Mouse (Mus musculus) embryonic facial prominence, embryonic 15.5 days (tissue): ENCODE measurements around the gene Gm20388. TPM values are rescaled to one million over a fixed set of nuclear protein-coding genes. Genes with fewer than 3 reads are reported as not detected.

Source experiments
- ATAC-seq: fragments of 200-750 bp; cut with Nextera tagmentation; 2 replicates; pipeline ENCODE4 v1.8.0; 2017; ENCODE audit warnings: low read depth, moderate TSS enrichment; ENCODE audit not compliant: insufficient number of reproducible peaks, low FRiP score, low TSS enrichment
- H3K27ac ChIP-seq: fragments of 300-500 bp; sonication (generic); replicated peaks from 2 replicates; pipeline ENCODE4 v1.5.1; 2015; ENCODE audit warnings: mild to moderate bottlenecking, inconsistent platforms
- H3K27me3 ChIP-seq: fragments of 300-500 bp; sonication (generic); 2 replicates; pipeline ENCODE4 v1.6.1; 2015; ENCODE audit warnings: inconsistent platforms
- H3K36me3 ChIP-seq: fragments of 300-500 bp; sonication (generic); 2 replicates; pipeline ENCODE4 v1.6.1; 2015; ENCODE audit warnings: mild to moderate bottlenecking, inconsistent platforms
- H3K4me1 ChIP-seq: fragments of 300-500 bp; sonication (generic); 2 replicates; pipeline ENCODE4 v1.6.1; 2015; ENCODE audit warnings: inconsistent platforms
- H3K4me2 ChIP-seq: fragments of 300-500 bp; sonication (generic); replicated peaks from 2 replicates; pipeline ENCODE4 v1.6.1; 2015; ENCODE audit warnings: mild to moderate bottlenecking, inconsistent platforms
- H3K4me3 ChIP-seq: fragments of 300-500 bp; sonication (generic); replicated peaks from 2 replicates; pipeline ENCODE4 v1.5.1; 2015; ENCODE audit warnings: mild to moderate bottlenecking, inconsistent platforms
- H3K9ac ChIP-seq: fragments of 300-500 bp; sonication (generic); 2 replicates; pipeline ENCODE4 v1.6.1; 2015; ENCODE audit warnings: inconsistent platforms
- H3K9me3 ChIP-seq: fragments of 300-500 bp; sonication (generic); replicated peaks from 2 replicates; pipeline ENCODE4 v1.6.1; 2016; ENCODE audit warnings: inconsistent platforms
- WGBS: fragments of 180-500 bp; shearing (Covaris S2); methylation state at CpG from one replicate; pipeline ENCODE4 v1.1.7; 2015; 5-methylcytosine and 5-hydroxymethylcytosine counted together
- polyA plus RNA-seq: library from polyadenylated mRNA; unstranded; fragments of >200 nt; fragmentation: Nextera tagmentation; extraction: Ambion mirVana; gene quantifications from 2 replicates; pipeline ENCODE4 v1.2.1, GENCODE M21; 2015

Gene Gm20388
- polyA plus RNA-seq, 1 experiment from 2014 or later, result 8.0 TPM

GRCm38 (mm10) chr8:121033299-121034013 is 1122.8 kb downstream of the Gm20388 start:
- no peak overlapping the region for H3K4me3 ChIP-seq
- H3K9me3 ChIP-seq, result no peaks in the 10 kb centered on the region
- H3K27me3 ChIP-seq, result peaks cover 5% of the 10 kb centered on the region; the same call in 1 of the 2 replicates
- no peak overlapping the region for H3K9ac ChIP-seq
- no peak overlapping the region for H3K27ac ChIP-seq
- no peak overlapping the region for H3K4me2 ChIP-seq
- no peaks in the 10 kb centered on the region for H3K4me1 ChIP-seq
- 63% methylated on average over 20 of the region's 20 CpGs for WGBS
- no peaks in the 10 kb centered on the region for H3K36me3 ChIP-seq
- ATAC-seq, result no peak

- ATAC-seq, result no peak
- no peak overlapping the region for H3K4me3 ChIP-seq
- WGBS, result 58% methylated on average over 8 of the region's 8 CpGs
- H3K36me3 ChIP-seq, result no peaks in the 10 kb centered on the region
- H3K27ac ChIP-seq, result no peak overlapping the region
- no peak overlapping the region for H3K9ac ChIP-seq
- H3K4me1 ChIP-seq, result no peaks in the 10 kb centered on the region
- no peak overlapping the region for H3K4me2 ChIP-seq
- no peaks in the 10 kb centered on the region for H3K9me3 ChIP-seq
- peaks cover 9% of the 10 kb centered on the region for H3K27me3 ChIP-seq
These were observed 1125.0 kb downstream of the Gm20388 start for GRCm38 (mm10) chr8:121035611-121036010.

DNA sequence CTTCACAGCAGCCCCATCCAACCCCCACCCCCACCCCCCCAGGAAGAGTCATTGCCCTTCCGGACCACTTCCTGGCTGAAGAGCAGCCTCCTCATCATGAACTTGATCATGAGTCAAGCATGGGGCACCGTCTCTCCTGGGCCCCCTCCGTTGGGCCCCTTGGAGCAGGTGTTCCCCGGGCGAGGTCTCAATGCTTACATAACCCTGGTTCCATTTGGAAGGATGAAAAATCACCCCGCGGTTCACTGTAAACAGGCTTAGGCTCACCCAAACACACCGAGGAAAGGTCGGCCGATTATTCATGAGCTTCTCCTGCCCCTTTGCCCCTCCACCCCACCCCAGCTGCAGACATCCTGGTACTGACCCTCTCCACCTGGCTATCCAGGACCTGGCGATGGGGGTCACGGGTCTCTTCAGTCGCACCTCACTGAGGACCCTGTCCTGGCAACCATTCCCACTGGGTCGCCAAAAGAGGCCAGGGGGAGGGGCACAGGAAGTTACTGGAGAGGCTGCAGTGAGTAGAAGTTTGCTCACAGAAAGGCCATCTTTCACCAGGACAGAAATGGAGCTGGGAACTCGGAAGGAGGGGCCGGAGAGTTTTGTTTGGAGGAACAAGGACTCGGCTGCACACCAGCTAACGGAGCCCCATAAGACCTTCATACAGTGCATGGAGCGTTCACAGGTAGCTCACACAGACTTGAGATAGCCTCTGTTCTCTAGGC is 1133.2 kb downstream of the Gm20388 start:
- Histone ChIP-seq H3K4me2 (no peak overlapping the region), H3K27me3 (peaks cover 5% of the 10 kb centered on the region; the same call in 1 of the 2 replicates)
- WGBS, result 58% methylated on average over 19 of the region's 19 CpGs

GRCm38 (mm10) chr8:121047441-121047840 is 1136.8 kb downstream of the Gm20388 start:
- Histone ChIP-seq H3K4me2 (no peak overlapping the region), H3K4me1 (no peaks in the 10 kb centered on the region), H3K36me3 (no peaks in the 10 kb centered on the region), H3K9me3 (no peaks in the 10 kb centered on the region), H3K4me3 (no peak overlapping the region), H3K27ac (no peak overlapping the region), H3K9ac (no peak overlapping the region), H3K27me3 (0 out of 2 replicates have a peak, but pooled peaks cover 5% of the 10 kb centered on the region)
- WGBS, result 65% methylated on average over 9 of the region's 9 CpGs
- ATAC-seq, result no peak

More for the DNA sequence above, 1133.2 kb downstream of the Gm20388 start:
- no peaks in the 10 kb centered on the region for H3K36me3 ChIP-seq
- H3K9me3 ChIP-seq, result no peaks in the 10 kb centered on the region
- no peak overlapping the region for H3K4me3 ChIP-seq
- peak; percentile 30; the same call in 1 of the 2 replicates for ATAC-seq
- no peak overlapping the region for H3K9ac ChIP-seq
- no peaks in the 10 kb centered on the region for H3K4me1 ChIP-seq
- H3K27ac ChIP-seq, result no peak overlapping the region

DNA sequence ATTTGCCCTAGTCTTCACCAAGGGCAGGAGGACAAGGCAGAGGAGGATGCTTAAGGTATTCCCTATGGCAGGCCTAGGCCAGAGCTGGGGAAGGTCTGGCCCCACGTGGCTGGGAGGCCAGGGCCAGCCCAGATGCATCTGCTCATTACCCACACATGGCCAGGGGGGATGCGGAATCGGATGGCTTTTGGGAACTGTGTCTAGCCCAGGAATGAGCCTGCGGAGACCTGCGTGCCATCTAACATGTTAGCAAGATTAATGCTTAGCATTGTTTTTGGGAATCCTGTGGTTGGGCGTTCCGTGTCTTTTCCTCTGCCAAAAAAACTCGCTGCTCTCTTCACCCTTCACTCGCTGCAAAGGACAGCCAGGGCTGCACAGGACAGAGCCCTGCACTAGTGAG is 1147.4 kb downstream of the Gm20388 start:
- no peak overlapping the region for H3K9ac ChIP-seq
- peak; percentile 49; the same call in 1 of the 2 replicates for ATAC-seq
- H3K36me3 ChIP-seq, result no peaks in the 10 kb centered on the region
- H3K9me3 ChIP-seq, result no peaks in the 10 kb centered on the region
- no peak overlapping the region for H3K4me2 ChIP-seq
- peak overlapping the region; percentile 66; the same call in 1 of the 2 replicates for H3K27ac ChIP-seq
- H3K4me3 ChIP-seq, result no peak overlapping the region
- WGBS, result 28% methylated on average over 9 of the region's 9 CpGs
- peaks cover 26% of the 10 kb centered on the region for H3K4me1 ChIP-seq
- peaks cover 20% of the 10 kb centered on the region for H3K27me3 ChIP-seq

DNA sequence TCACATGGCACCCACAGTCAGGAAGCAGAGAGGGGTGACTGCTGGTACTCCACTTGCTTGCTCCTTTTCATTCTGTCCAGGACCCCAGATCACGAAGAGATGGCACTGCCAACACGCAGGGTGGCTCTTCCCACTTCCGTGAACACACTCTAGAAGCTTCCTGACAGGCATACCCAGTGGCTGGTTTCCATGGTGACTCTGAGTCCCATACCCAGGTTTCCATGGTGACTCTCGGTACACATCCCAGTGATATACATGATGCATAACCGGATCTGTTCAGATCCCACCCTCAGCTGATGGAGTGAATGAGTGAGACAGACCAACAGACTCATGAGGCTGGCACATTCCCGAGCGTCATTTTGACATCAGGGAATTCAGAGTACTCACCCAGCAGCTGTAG is 1148.5 kb downstream of the Gm20388 start:
- Histone ChIP-seq H3K9ac (no peak overlapping the region), H3K27ac (no peak overlapping the region), H3K9me3 (no peaks in the 10 kb centered on the region), H3K4me2 (no peak overlapping the region), H3K4me3 (no peak overlapping the region), H3K36me3 (no peaks in the 10 kb centered on the region), H3K27me3 (peaks cover 31% of the 10 kb centered on the region), H3K4me1 (peaks cover 34% of the 10 kb centered on the region)
- ATAC-seq, result no peak
- 82% methylated on average over 7 of the region's 7 CpGs for WGBS

DNA sequence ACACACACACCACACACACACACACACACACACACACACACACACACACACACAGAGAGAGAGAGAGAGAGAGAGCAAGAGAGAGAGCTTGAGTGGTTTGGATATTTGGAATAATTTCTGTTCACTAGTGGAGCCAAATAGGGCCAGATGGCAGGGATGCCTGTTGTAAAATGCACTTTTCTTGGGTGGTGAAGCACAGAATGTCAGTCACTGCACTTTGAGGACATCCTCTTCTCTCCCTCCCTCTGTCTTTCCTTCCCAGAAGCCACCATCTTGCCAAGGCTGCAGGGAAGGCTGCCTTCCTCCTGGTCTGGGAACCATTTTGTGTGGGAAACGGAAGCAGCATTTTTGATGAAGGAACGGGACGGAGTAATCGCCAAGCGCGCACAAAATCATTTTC is 1151.9 kb downstream of the Gm20388 start:
- no peak overlapping the region for H3K27ac ChIP-seq

GRCm38 (mm10) chr8:121063649-121064048 is 1153.0 kb downstream of the Gm20388 start:
- Histone ChIP-seq H3K27me3 (peaks cover 47% of the 10 kb centered on the region), H3K4me3 (no peak overlapping the region), H3K9ac (no peak overlapping the region), H3K4me1 (peaks cover 17% of the 10 kb centered on the region), H3K36me3 (no peaks in the 10 kb centered on the region), H3K4me2 (no peak overlapping the region), H3K27ac (0 out of 2 replicates have a peak overlapping the region, but pooled peaks have one; percentile 34), H3K9me3 (no peaks in the 10 kb centered on the region)
- 30% methylated on average over 13 of the region's 13 CpGs for WGBS
- ATAC-seq, result no peak

More for the DNA sequence above, 1151.9 kb downstream of the Gm20388 start:
- no peak overlapping the region for H3K4me2 ChIP-seq
- peaks cover 48% of the 10 kb centered on the region for H3K27me3 ChIP-seq
- no peaks in the 10 kb centered on the region for H3K36me3 ChIP-seq
- no peak for ATAC-seq
- no peaks in the 10 kb centered on the region for H3K9me3 ChIP-seq
- H3K4me1 ChIP-seq, result peaks cover 28% of the 10 kb centered on the region
- H3K9ac ChIP-seq, result no peak overlapping the region
- no peak overlapping the region for H3K4me3 ChIP-seq
- WGBS, result 68% methylated on average over 6 of the region's 6 CpGs

GRCm38 (mm10) chr8:121071454-121071853 is 1160.8 kb downstream of the Gm20388 start:
- WGBS, result 3% methylated on average over 12 of the region's 12 CpGs
- Histone ChIP-seq H3K4me3 (no peak overlapping the region), H3K9me3 (no peaks in the 10 kb centered on the region), H3K36me3 (no peaks in the 10 kb centered on the region), H3K27ac (no peak overlapping the region), H3K4me2 (no peak overlapping the region), H3K27me3 (peaks cover 81% of the 10 kb centered on the region), H3K9ac (no peak overlapping the region), H3K4me1 (peaks cover 21% of the 10 kb centered on the region)
- ATAC-seq, result no peak

GRCm38 (mm10) chr8:121072406-121073130 is 1161.9 kb downstream of the Gm20388 start:
- Histone ChIP-seq H3K27ac (no peak overlapping the region), H3K4me1 (peaks cover 21% of the 10 kb centered on the region), H3K4me3 (peak overlapping the region; percentile 22), H3K9ac (no peak overlapping the region), H3K36me3 (no peaks in the 10 kb centered on the region), H3K27me3 (peaks cover 88% of the 10 kb centered on the region), H3K4me2 (0 out of 2 replicates have a peak overlapping the region, but pooled peaks have one; percentile 40), H3K9me3 (no peaks in the 10 kb centered on the region)
- no peak for ATAC-seq
- WGBS, result 16% methylated on average over 11 of the region's 11 CpGs
